Mouse (Mus musculus): ENCODE data around the gene Pxn. TPM values are rescaled to one million over a fixed set of nuclear protein-coding genes. Genes with fewer than 3 reads are reported as not detected.

Pxn gene
- polyA plus RNA-seq, 1 experiment from 2014 or later = 56.4 TPM

- WGBS = 91% methylated on average over 18 of the region's 18 CpGs
- no peaks in the 10 kb centered on the region for H3K27me3 ChIP-seq (replicated peaks; ENCODE audit: insufficient read depth, low read length)
- TF ChIP-seq CTCF (IDR thresholded peaks at IDR 0.05) (no peak), EP300 (IDR thresholded peaks at IDR 0.05) (no peak)
- peaks cover 35% of the 10 kb centered on the region for H3K36me3 ChIP-seq (ENCODE audit: insufficient read depth, low read length)
- H3K9ac ChIP-seq (replicated peaks; ENCODE audit: low read depth) = no peak overlapping the region
- H3K4me2 ChIP-seq (replicated peaks; ENCODE audit: low read depth, low read length) = no peak overlapping the region
- H3K9me3 ChIP-seq (ENCODE audit: low read length) = no peaks in the 10 kb centered on the region
- DNase-seq (ENCODE audit: low spot score) (no peak), ATAC-seq (no peak)
- H3K27ac ChIP-seq (ENCODE audit: low read length) = no peak overlapping the region
- H3K4me1 ChIP-seq (ENCODE audit: insufficient read depth, low read depth, low read length) = peaks cover 3% of the 10 kb centered on the region
- no peak overlapping the region for H3K4me3 ChIP-seq (ENCODE audit: low read depth, low read length)
These were observed 42.2 kb downstream of the Pxn start for GRCm38 (mm10) chr5:115548501-115549285.

DNA sequence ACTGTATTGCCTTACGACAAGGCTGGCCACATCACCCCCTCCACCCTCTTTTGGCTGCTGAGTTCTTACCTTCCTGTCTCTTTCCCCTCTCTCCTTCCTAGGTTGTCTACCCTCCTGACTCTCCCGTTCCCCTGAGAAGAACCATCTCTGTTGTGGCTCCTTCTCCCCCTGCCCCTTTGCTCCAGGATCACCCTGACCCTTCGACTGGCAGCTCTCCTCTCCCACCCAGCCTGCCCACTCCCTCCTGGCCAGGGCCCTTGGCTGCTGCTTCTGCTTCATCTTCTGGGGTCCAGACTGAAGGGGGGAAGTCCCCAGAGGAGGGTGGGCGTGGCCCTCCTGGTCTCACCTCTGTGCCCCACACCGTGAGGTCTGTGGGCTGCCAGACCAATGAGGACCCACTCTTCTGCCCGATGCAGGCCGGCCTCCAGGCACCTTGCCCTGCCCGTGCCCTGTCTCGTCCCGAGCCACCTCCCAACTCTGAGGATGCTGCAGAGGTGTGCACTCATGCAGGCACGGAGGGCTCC, 44.1 kb downstream of the Pxn start:
- peaks cover 40% of the 10 kb centered on the region for H3K36me3 ChIP-seq (ENCODE audit: insufficient read depth, low read length)
- no peak overlapping the region for H3K9ac ChIP-seq (replicated peaks; ENCODE audit: low read depth)

DNA sequence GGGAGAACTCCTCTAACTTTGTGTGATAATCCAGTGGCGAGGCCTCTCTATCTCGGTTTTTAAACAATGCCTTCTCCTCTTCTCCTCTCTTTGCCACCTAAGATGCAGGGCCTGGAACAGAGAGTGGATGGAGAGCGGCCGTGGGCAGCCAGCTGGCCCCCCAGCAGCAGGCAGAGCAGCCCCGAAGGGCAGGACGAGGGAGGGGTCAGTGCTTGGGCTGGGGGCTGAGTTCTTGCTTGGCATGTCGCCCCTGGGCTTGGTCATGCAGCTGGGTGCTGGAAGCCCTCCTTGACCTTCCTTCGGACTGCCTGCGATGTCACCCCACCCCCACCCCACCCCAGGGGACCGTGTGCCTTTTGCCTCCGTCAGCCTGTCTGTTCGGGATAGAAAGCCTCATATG, 44.9 kb downstream of the Pxn start:
- H3K9me3 ChIP-seq (ENCODE audit: low read length) = no peaks in the 10 kb centered on the region
- DNase-seq (ENCODE audit: low spot score) (no peak), ATAC-seq (no peak)
- no peak overlapping the region for H3K4me3 ChIP-seq (ENCODE audit: low read depth, low read length)
- no peak overlapping the region for H3K9ac ChIP-seq (replicated peaks; ENCODE audit: low read depth)
- peaks cover 31% of the 10 kb centered on the region for H3K36me3 ChIP-seq (ENCODE audit: insufficient read depth, low read length)
- peaks cover 4% of the 10 kb centered on the region; the same call in 1 of the 2 replicates for H3K4me1 ChIP-seq (ENCODE audit: insufficient read depth, low read depth, low read length)
- H3K4me2 ChIP-seq (replicated peaks; ENCODE audit: low read depth, low read length) = no peak overlapping the region
- TF ChIP-seq CTCF (IDR thresholded peaks at IDR 0.05) (no peak), EP300 (IDR thresholded peaks at IDR 0.05) (no peak)
- 79% methylated on average over 12 of the region's 12 CpGs for WGBS
- H3K27me3 ChIP-seq (replicated peaks; ENCODE audit: insufficient read depth, low read length) = no peaks in the 10 kb centered on the region
- H3K27ac ChIP-seq (ENCODE audit: low read length) = no peak overlapping the region

More for the DNA sequence above, 44.1 kb downstream of the Pxn start:
- no peaks in the 10 kb centered on the region for H3K9me3 ChIP-seq (ENCODE audit: low read length)
- DNase-seq (ENCODE audit: low spot score) = no peak
- no peak overlapping the region for H3K27ac ChIP-seq (ENCODE audit: low read length)
- no peak overlapping the region for H3K4me2 ChIP-seq (replicated peaks; ENCODE audit: low read depth, low read length)
- 75% methylated on average over 8 of the region's 11 CpGs for WGBS
- H3K27me3 ChIP-seq (replicated peaks; ENCODE audit: insufficient read depth, low read length) = no peaks in the 10 kb centered on the region
- no peaks in the 10 kb centered on the region; the same call in 1 of the 2 replicates for H3K4me1 ChIP-seq (ENCODE audit: insufficient read depth, low read depth, low read length)
- TF ChIP-seq CTCF (IDR thresholded peaks at IDR 0.05) (no peak), EP300 (IDR thresholded peaks at IDR 0.05) (no peak)
- ATAC-seq = no peak
- no peak overlapping the region for H3K4me3 ChIP-seq (ENCODE audit: low read depth, low read length)

- Histone ChIP-seq H3K4me3 (ENCODE audit: low read depth, low read length) (no peak overlapping the region), H3K27ac (ENCODE audit: low read length) (no peak overlapping the region), H3K36me3 (ENCODE audit: insufficient read depth, low read length) (peaks cover 30% of the 10 kb centered on the region), H3K9ac (replicated peaks; ENCODE audit: low read depth) (no peak overlapping the region), H3K4me1 (ENCODE audit: insufficient read depth, low read depth, low read length) (peaks cover 4% of the 10 kb centered on the region; the same call in 1 of the 2 replicates), H3K4me2 (replicated peaks; ENCODE audit: low read depth, low read length) (no peak overlapping the region), H3K9me3 (ENCODE audit: low read length) (no peaks in the 10 kb centered on the region), H3K27me3 (replicated peaks; ENCODE audit: insufficient read depth, low read length) (no peaks in the 10 kb centered on the region)
- WGBS = 83% methylated on average over 13 of the region's 13 CpGs
- DNase-seq (ENCODE audit: low spot score) (no peak), ATAC-seq (no peak)
- TF ChIP-seq CTCF (IDR thresholded peaks at IDR 0.05) (no peak), EP300 (IDR thresholded peaks at IDR 0.05) (no peak)
These were observed 45.3 kb downstream of the Pxn start for GRCm38 (mm10) chr5:115551799-115552198.

DNA sequence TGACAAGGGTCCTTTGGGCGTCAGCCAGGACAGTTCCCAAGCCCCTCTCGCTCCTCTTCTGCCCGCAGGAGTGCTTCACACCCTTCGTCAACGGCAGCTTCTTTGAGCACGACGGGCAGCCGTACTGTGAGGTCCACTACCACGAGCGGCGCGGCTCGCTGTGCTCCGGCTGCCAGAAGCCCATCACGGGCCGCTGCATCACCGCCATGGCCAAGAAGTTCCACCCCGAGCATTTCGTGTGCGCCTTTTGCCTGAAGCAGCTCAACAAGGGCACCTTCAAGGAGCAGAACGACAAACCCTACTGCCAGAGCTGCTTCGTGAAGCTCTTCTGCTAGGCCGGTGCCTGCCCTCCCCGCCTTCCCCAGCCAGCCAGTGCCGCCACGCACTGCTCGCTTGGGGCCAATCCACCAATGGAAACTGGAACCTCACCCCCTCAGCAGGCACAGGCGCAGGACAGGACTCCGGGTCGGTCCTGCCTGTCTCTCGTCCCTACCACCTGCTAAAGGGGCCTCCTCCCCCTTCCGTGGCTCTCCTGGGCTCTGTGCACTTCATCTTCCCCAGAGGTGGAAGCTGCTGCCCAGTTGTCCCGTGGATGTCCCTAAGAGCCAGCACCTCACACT, 47.4 kb downstream of the Pxn start:
- Histone ChIP-seq H3K9me3 (ENCODE audit: low read length) (no peaks in the 10 kb centered on the region), H3K4me2 (replicated peaks; ENCODE audit: low read depth, low read length) (no peak overlapping the region), H3K4me1 (ENCODE audit: insufficient read depth, low read depth, low read length) (peaks cover 4% of the 10 kb centered on the region; the same call in 1 of the 2 replicates), H3K36me3 (ENCODE audit: insufficient read depth, low read length) (peaks cover 16% of the 10 kb centered on the region), H3K4me3 (ENCODE audit: low read depth, low read length) (no peak overlapping the region), H3K27ac (ENCODE audit: low read length) (no peak overlapping the region), H3K9ac (replicated peaks; ENCODE audit: low read depth) (no peak overlapping the region), H3K27me3 (replicated peaks; ENCODE audit: insufficient read depth, low read length) (no peaks in the 10 kb centered on the region)
- DNase-seq (ENCODE audit: low spot score) = no peak
- 82% methylated on average over 32 of the region's 33 CpGs for WGBS
- TF ChIP-seq CTCF (IDR thresholded peaks at IDR 0.05) = no peak
- TF ChIP-seq EP300 (IDR thresholded peaks at IDR 0.05) = no peak
- no peak for ATAC-seq

DNA sequence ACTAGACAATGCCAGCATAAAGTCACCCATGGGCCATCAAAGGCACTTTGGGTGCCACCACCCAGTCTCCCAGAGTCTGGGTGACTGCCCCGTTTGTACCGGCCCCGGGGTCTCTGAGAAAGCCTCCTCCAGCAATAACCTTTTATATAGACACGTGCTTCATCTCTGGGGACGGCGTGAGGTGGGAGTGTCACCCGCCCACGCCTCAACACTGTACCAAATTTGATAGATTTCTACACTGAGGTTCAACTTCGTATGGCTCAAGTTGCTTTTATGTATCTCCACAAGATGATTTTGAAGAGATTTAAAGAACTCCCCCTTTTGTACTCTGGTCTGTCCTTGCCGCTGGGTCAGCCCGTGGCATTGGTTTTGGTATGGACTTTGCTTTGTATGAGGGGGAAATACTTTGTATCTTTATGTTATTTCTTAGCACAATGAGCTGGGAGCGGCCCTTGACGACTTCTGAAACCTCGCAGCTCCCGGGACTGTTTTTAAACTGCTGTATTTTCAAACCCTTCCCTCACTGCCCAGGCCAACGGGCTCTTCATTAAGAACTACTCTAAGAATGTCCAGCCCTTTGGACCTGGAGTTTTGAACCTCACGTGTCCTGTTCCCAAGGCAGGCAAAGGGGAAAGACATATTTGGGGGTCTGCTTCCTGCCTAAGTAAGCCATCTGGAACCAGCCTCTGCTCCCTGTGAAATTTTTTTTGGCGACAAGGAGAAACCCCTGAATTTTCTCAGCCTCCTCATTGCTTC, 48.2 kb downstream of the Pxn start:
- H3K27me3 ChIP-seq (replicated peaks; ENCODE audit: insufficient read depth, low read length) = no peaks in the 10 kb centered on the region
- 85% methylated on average over 18 of the region's 18 CpGs for WGBS
- no peak overlapping the region for H3K9ac ChIP-seq (replicated peaks; ENCODE audit: low read depth)
- no peak for ATAC-seq
- H3K36me3 ChIP-seq (ENCODE audit: insufficient read depth, low read length) = peaks cover 13% of the 10 kb centered on the region
- H3K27ac ChIP-seq (ENCODE audit: low read length) = no peak overlapping the region
- no peak overlapping the region for H3K4me3 ChIP-seq (ENCODE audit: low read depth, low read length)
- H3K4me2 ChIP-seq (replicated peaks; ENCODE audit: low read depth, low read length) = no peak overlapping the region
- no peaks in the 10 kb centered on the region for H3K9me3 ChIP-seq (ENCODE audit: low read length)
- no peak for DNase-seq (ENCODE audit: low spot score)
- H3K4me1 ChIP-seq (ENCODE audit: insufficient read depth, low read depth, low read length) = peaks cover 4% of the 10 kb centered on the region; the same call in 1 of the 2 replicates
- TF ChIP-seq CTCF (IDR thresholded peaks at IDR 0.05) (no peak), EP300 (IDR thresholded peaks at IDR 0.05) (no peak)

Measured in lung, postnatal 0 days (tissue).